Mouse (Mus musculus): ENCODE measurements around the gene Gm3543. TPM values are rescaled to one million over a fixed set of nuclear protein-coding genes. Genes with fewer than 3 reads are reported as not detected.
"Not testable (repeated sequence)": the region's sequence is repeated elsewhere in the genome, so short reads cannot be mapped to it uniquely, and the experiment has no call there.

The Gm3543 gene
- not detected for total RNA-seq (2021)
- long read RNA-seq, experiment 1 = 0 reads
- long read RNA-seq, experiment 2 = 0 reads

GRCm38 (mm10) chr14:41983225-41983624 is at the start of gene Gm3543:
TSS of gene Gm3543 (minus strand) at chr14:41983325.
- DNase-seq (ENCODE audit: low spot score) = not testable (repeated sequence)

GRCm38 (mm10) chr14:41968596-41968995 is 14.5 kb downstream of the Gm3543 start:
- DNase-seq (ENCODE audit: low spot score) = not testable (repeated sequence)

GRCm38 (mm10) chr14:41967827-41968226 is 15.3 kb downstream of the Gm3543 start, which contains the start of gene Gm6401:
TSS of gene Gm6401 (minus strand) at chr14:41967927.
- not testable (repeated sequence) for DNase-seq (ENCODE audit: low spot score)

- not testable (repeated sequence) for DNase-seq (ENCODE audit: low spot score)
Measured at GRCm38 (mm10) chr14:41964095-41964494, 19.0 kb downstream of the Gm3543 start.

- not testable (repeated sequence) for DNase-seq (ENCODE audit: low spot score)
Measured at GRCm38 (mm10) chr14:41943695-41944094, 39.4 kb downstream of the Gm3543 start, which contains the start of gene 1700024B05Rik. TSS of gene 1700024B05Rik (plus strand) at chr14:41943995.

Other genes starting within 250 kb of the Gm3543 start
- gene Gm7929, start 232.7 kb downstream of the Gm3543 start, total RNA-seq (2021) = not detected
- not detected for gene Gm47189, start 210.9 kb downstream of the Gm3543 start, total RNA-seq (2021)
- not detected for gene Gm7980, start 76.0 kb downstream of the Gm3543 start, total RNA-seq (2021)
- not detected for gene 1700049E17Rik1, start 58.4 kb downstream of the Gm3543 start, total RNA-seq (2021)
- gene 1700024B05Rik, start 39.3 kb downstream of the Gm3543 start, total RNA-seq (2021) = not detected
- gene Gm6401, start 15.4 kb downstream of the Gm3543 start, total RNA-seq (2021) = not detected
- gene Gm7951, start 134.0 kb upstream of the Gm3543 start, total RNA-seq (2021) = not detected
- gene Gm17027, start 179.3 kb upstream of the Gm3543 start, total RNA-seq (2021) = not detected
- gene Gm3573, start 207.5 kb upstream of the Gm3543 start, total RNA-seq (2021) = not detected